Mouse (Mus musculus): ENCODE measurements around the gene H2-T3. TPM values are rescaled to one million over a fixed set of nuclear protein-coding genes. Genes with fewer than 3 reads are reported as not detected.
A peak's percentile ranks its signal among the peaks of the same experiment; 100 is the strongest.
"Not testable (repeated sequence)": the region's sequence is repeated elsewhere in the genome, so short reads cannot be mapped to it uniquely, and the experiment has no call there.

H2-T3 gene
- under 1 TPM in 1 of 2 experiments, not detected in 1; 0.37 TPM for total RNA-seq (2021)
- long read RNA-seq, experiment 1: 0 reads
- long read RNA-seq, experiment 2: 0 reads

- DNase-seq (ENCODE audit: low spot score in 2 of 2): no peak
These were observed at the start of gene H2-T3 for GRCm38 (mm10) chr17:36190169-36190507. Gene H2-T3, minus strand, starts transcription at chr17:36190287.

GRCm38 (mm10) chr17:36237321-36237921, 47.3 kb upstream of the H2-T3 start:
- no peak for DNase-seq (ENCODE audit: low spot score in 2 of 2)

- DNase-seq (ENCODE audit: low spot score in 2 of 2): not testable (repeated sequence)
These were observed 45.2 kb upstream of the H2-T3 start for GRCm38 (mm10) chr17:36235300-36235699.

- DNase-seq (ENCODE audit: low spot score in 2 of 2): no peak
These were observed 43.5 kb upstream of the H2-T3 start for GRCm38 (mm10) chr17:36233572-36233971.

- peak; percentile 58 to 71 for DNase-seq (ENCODE audit: low spot score in 2 of 2)
These were observed 41.2 kb upstream of the H2-T3 start for GRCm38 (mm10) chr17:36231318-36231717.

- DNase-seq (ENCODE audit: low spot score in 2 of 2): no peak
These were observed 39.0 kb upstream of the H2-T3 start for GRCm38 (mm10) chr17:36229046-36229445.

GRCm38 (mm10) chr17:36226921-36227320, 36.8 kb upstream of the H2-T3 start:
- no peak for DNase-seq (ENCODE audit: low spot score in 2 of 2)

- no peak for DNase-seq (ENCODE audit: low spot score in 2 of 2)
These were observed 35.2 kb upstream of the H2-T3 start for GRCm38 (mm10) chr17:36225231-36225824.

GRCm38 (mm10) chr17:36224451-36224850, 34.4 kb upstream of the H2-T3 start:
- no peak for DNase-seq (ENCODE audit: low spot score in 2 of 2)

GRCm38 (mm10) chr17:36218594-36219155, 28.6 kb upstream of the H2-T3 start:
- no peak for DNase-seq (ENCODE audit: low spot score in 2 of 2)

- DNase-seq (ENCODE audit: low spot score in 2 of 2): no peak
These were observed 25.5 kb upstream of the H2-T3 start for GRCm38 (mm10) chr17:36215586-36215985.

- no peak for DNase-seq (ENCODE audit: low spot score in 2 of 2)
These were observed 16.8 kb upstream of the H2-T3 start for GRCm38 (mm10) chr17:36206846-36207245.

- no peak for DNase-seq (ENCODE audit: low spot score in 2 of 2)
These were observed 15.8 kb upstream of the H2-T3 start for GRCm38 (mm10) chr17:36205862-36206261.

GRCm38 (mm10) chr17:36205456-36205855, 15.4 kb upstream of the H2-T3 start:
- DNase-seq (ENCODE audit: low spot score in 2 of 2): no peak

GRCm38 (mm10) chr17:36201851-36202250, 11.8 kb upstream of the H2-T3 start:
- no peak for DNase-seq (ENCODE audit: low spot score in 2 of 2)

GRCm38 (mm10) chr17:36198317-36198716, 8.2 kb upstream of the H2-T3 start:
- DNase-seq (ENCODE audit: low spot score in 2 of 2): no peak

- no peak for DNase-seq (ENCODE audit: low spot score in 2 of 2)
These were observed 4.4 kb upstream of the H2-T3 start for GRCm38 (mm10) chr17:36194471-36194870.

- DNase-seq (ENCODE audit: low spot score in 2 of 2): peak; percentile 53 to 68
These were observed 3.6 kb upstream of the H2-T3 start for GRCm38 (mm10) chr17:36193546-36194141.

- DNase-seq (ENCODE audit: low spot score in 2 of 2): no peak
These were observed 2.3 kb upstream of the H2-T3 start for GRCm38 (mm10) chr17:36192371-36192770.

GRCm38 (mm10) chr17:36189491-36190168, 457 bp downstream of the H2-T3 start:
- no peak for DNase-seq (ENCODE audit: low spot score in 2 of 2)

- DNase-seq (ENCODE audit: low spot score in 2 of 2): no peak
These were observed 2.5 kb downstream of the H2-T3 start for GRCm38 (mm10) chr17:36187540-36187939.

- DNase-seq (ENCODE audit: low spot score in 2 of 2): no peak
These were observed 7.9 kb downstream of the H2-T3 start for GRCm38 (mm10) chr17:36182212-36182611.

Measured in left cerebral cortex, adult 18-20 months (tissue).